8 mouse cellular contexts compared by ENCODE assay signal in the genomic region with DNA sequence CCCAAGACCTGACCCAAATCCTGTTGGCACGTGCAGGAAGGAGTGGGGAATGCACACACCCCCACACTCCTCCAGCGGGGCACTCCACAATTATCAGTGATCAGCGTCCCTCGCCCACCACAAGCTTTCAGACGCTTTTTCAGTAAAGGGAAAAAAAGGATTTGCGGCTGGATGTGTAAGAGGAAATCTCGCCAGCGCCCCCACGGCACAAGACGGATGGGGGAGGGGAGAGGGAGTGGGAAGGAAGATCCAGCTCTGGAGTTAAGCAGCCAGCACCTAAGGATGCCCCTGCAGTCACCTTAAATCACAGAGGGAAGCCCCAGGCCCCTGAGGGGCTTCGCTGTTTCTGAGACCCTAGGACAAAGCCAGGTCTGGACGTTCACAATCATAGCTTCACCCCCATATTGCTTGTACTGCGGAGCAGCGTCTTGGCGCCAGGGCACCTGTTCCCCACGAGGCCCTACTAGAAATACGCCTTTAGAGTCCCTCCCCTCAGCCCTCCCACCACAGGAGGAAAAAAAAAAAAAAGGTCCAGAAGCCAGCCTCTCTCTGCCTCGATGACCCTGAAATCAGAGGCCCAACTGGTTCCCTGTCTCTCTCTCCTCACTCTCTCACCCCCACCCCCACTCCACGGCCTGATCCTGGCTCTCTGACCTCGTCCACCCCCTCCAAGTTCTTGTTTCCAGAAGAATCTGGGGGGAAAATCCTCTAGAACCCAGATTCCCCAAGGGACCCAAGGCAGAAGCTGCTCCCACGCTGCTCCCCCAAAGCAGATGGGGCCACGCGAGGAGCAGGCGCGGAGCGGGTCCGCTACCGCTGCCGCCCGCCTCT. TPM values are rescaled to one million over a fixed set of nuclear protein-coding genes. Genes with fewer than 3 reads are reported as not detected.
DNase-seq lines count a peak whose midpoint lies in the region; ATAC-seq lines count a peak whose summit lies in the region.

No protein-coding gene starts in this region.

- ATAC-seq in heart, embryonic 15.5 days (replicated peaks; ENCODE audit: insufficient number of reproducible peaks, insufficient read depth, low FRiP score, low read depth): no peak
- no peak for ATAC-seq in hindbrain, embryonic 13.5 days (ENCODE audit: low FRiP score)
- no peak for ATAC-seq in midbrain, embryonic 13.5 days
- ATAC-seq in megakaryocyte-erythroid progenitor cell, adult 5-6 weeks (replicated peaks; ENCODE audit: low FRiP score, low TSS enrichment, poor library complexity, severe bottlenecking): no peak

- no peak for DNase-seq in heart, adult 9 months (ENCODE audit: low spot score in 2 of 2)
- DNase-seq in cerebellum, adult 9-11 months: peak; percentile 77
- DNase-seq in adrenal gland, postnatal 36 days: no peak
- DNase-seq in kidney, postnatal 25 days: no peak

- H3K4me3 ChIP-seq in heart, embryonic 15.5 days: peak overlapping the region; percentile 64
- peak overlapping the region; percentile 79 for H3K4me3 ChIP-seq in hindbrain, embryonic 13.5 days
- peak overlapping the region; percentile 51 for H3K4me3 ChIP-seq in midbrain, embryonic 13.5 days (replicated peaks)

- H3K4me1 ChIP-seq in heart, embryonic 15.5 days (replicated peaks): peaks cover 25% of the 10 kb centered on the region
- H3K4me1 ChIP-seq in hindbrain, embryonic 13.5 days (replicated peaks): peaks cover 39% of the 10 kb centered on the region
- peaks cover 40% of the 10 kb centered on the region for H3K4me1 ChIP-seq in midbrain, embryonic 13.5 days (replicated peaks)

- WGBS in heart, embryonic 15.5 days: 3% methylated on average over 30 of the region's 30 CpGs
- WGBS in hindbrain, embryonic 13.5 days: 5% methylated on average over 30 of the region's 30 CpGs
- WGBS in midbrain, embryonic 13.5 days: 3% methylated on average over 30 of the region's 30 CpGs

- H3K9ac ChIP-seq in heart, embryonic 15.5 days: peak overlapping the region; percentile 10
- H3K9ac ChIP-seq in hindbrain, embryonic 13.5 days: peak overlapping the region; percentile 84
- peak overlapping the region; percentile 75 for H3K9ac ChIP-seq in midbrain, embryonic 13.5 days (replicated peaks)

- no peaks in the 10 kb centered on the region for H3K36me3 ChIP-seq in heart, embryonic 15.5 days
- H3K36me3 ChIP-seq in hindbrain, embryonic 13.5 days: no peaks in the 10 kb centered on the region
- H3K36me3 ChIP-seq in midbrain, embryonic 13.5 days: no peaks in the 10 kb centered on the region

- H3K27me3 ChIP-seq in heart, embryonic 15.5 days: peaks cover 80% of the 10 kb centered on the region
- H3K27me3 ChIP-seq in hindbrain, embryonic 13.5 days: peaks cover 73% of the 10 kb centered on the region
- H3K27me3 ChIP-seq in midbrain, embryonic 13.5 days: peaks cover 69% of the 10 kb centered on the region

- H3K4me2 ChIP-seq in heart, embryonic 15.5 days: peak overlapping the region; percentile 95
- H3K4me2 ChIP-seq in hindbrain, embryonic 13.5 days: peak overlapping the region; percentile 73
- peak overlapping the region; percentile 62 for H3K4me2 ChIP-seq in midbrain, embryonic 13.5 days (replicated peaks)

- H3K9me3 ChIP-seq in heart, embryonic 15.5 days (replicated peaks): no peaks in the 10 kb centered on the region
- H3K9me3 ChIP-seq in hindbrain, embryonic 13.5 days: no peaks in the 10 kb centered on the region
- H3K9me3 ChIP-seq in midbrain, embryonic 13.5 days: no peaks in the 10 kb centered on the region

- H3K27ac ChIP-seq in heart, embryonic 15.5 days: no peak overlapping the region
- H3K27ac ChIP-seq in hindbrain, embryonic 13.5 days: peak overlapping the region; percentile 89
- peak overlapping the region; percentile 70; the same call in 1 of the 2 replicates for H3K27ac ChIP-seq in midbrain, embryonic 13.5 days

RNA-seq across cellular contexts. Expression of a gene that starts 1.7 kb away (rescaled TPM):
- polyA plus RNA-seq in heart, embryonic 15.5 days (2015; fragmentation: Nextera tagmentation; extraction: Ambion mirVana): 2.8 and 3.5 TPM in 2 replicates
- 63.1 and 65.8 TPM in 2 replicates for polyA plus RNA-seq in hindbrain, embryonic 13.5 days (2015; fragmentation: Nextera tagmentation; extraction: Ambion mirVana)
- polyA plus RNA-seq in midbrain, embryonic 13.5 days (2015; fragmentation: Nextera tagmentation; extraction: Ambion mirVana): 45.6 and 47.0 TPM in 2 replicates
- 10 to 100 TPM in 1 of 2 experiments, 1 to 10 TPM in 1; 7.8 to 14.5 TPM for total RNA-seq in adrenal gland, postnatal 36 days (2021)
- 0.52 and 3.0 TPM in 2 replicates for total RNA-seq in megakaryocyte-erythroid progenitor cell, adult 5-6 weeks (2014; fragmentation: Nextera tagmentation)
- 1.6 TPM in 1 of 2 replicates, not detected in the other for total RNA-seq in megakaryocyte-erythroid progenitor cell, adult 5-6 weeks (2017)

Comparison
In these comparisons a context has a peak if more than half of its experiments do, and no peak if none do; other contexts are left out.
1. H3K9ac ChIP-seq: peak in every context shown above with its lines; median percentile 84 in hindbrain, embryonic 13.5 days; 75 in midbrain, embryonic 13.5 days; 10 in heart, embryonic 15.5 days.
2. RNA of a gene that starts 1.7 kb away (polyA plus RNA-seq): 63.1 to 65.8 TPM in hindbrain, embryonic 13.5 days and 45.6 to 47.0 TPM in midbrain, embryonic 13.5 days; 2.8 to 3.5 TPM in heart, embryonic 15.5 days; every median in the first group is over 10 times any median in the second.
3. Peak in every context shown above with its lines, with median percentiles within 50 percentile points of each other: H3K4me2 ChIP-seq and H3K4me3 ChIP-seq.